12 mouse cellular contexts compared by ENCODE assay signal in the genomic region with DNA sequence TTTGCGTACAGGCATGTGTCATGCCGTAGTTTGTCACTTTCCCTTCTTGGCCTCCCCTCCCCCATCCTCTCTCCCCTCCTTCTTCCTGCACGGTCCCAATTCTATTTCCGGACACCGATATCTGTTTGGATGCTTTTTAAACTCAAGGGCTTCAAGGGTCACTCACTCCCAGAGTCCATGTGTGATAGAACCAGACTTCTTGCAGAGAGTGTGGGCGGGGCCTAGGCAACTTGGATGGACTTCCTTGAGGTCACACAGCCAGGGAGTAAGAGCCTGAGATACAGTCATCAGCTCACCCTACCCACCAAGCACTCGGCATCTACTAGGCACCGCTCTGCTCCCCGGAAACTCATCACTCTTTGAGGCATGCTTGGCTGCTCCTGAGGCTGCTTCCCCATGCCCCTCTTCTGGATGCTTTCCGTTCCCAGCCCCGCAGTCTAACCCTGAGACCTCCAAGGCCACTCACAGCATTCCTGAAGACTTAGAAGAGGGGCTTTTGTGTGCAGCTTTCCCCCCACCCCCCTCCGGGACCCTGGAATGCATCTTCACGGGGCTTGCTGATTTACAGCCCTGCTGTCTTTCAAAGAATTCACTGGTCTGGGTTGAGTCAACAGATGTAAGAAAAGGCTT. TPM values are rescaled to one million over a fixed set of nuclear protein-coding genes. Genes with fewer than 3 reads are reported as not detected.
DNase-seq lines count a peak whose midpoint lies in the region; ATAC-seq and TF ChIP-seq lines count a peak whose summit lies in the region.
"Had no signal": no experiment of that assay in that cellular context is flagged by ENCODE, and none has a peak within 500 bp of the region (broad histone marks: within the 10 kb centered on the region; RNA-seq: fewer than 3 reads in every experiment).

No protein-coding gene starts in this region.

- peak; percentile 36 for DNase-seq in limb, embryonic 11.5 days (ENCODE audit: low spot score)
- no peak for DNase-seq in limb, embryonic 10.5 days (ENCODE audit: low spot score)
- DNase-seq in forelimb bud, embryonic 11.5 days (ENCODE audit: low read depth, low spot score): peak; percentile 44
- peak; percentile 48 for DNase-seq in neural tube, embryonic 11.5 days (ENCODE audit: low spot score)
- no peak for DNase-seq in thymus, postnatal 0 days (ENCODE audit: low spot score)
- no peak for DNase-seq in adrenal gland, adult (ENCODE audit: inconsistent age in 2 of 2, low spot score in 1 of 2)
- no peak for DNase-seq in left cerebral cortex, adult 2 months (ENCODE audit: extremely low spot score in 1 of 2, low spot score in 2 of 2)
- DNase-seq: right cerebral cortex, postnatal 25 days; thymus, postnatal 4 days had no signal

- 43% methylated on average over 13 of the region's 13 CpGs for WGBS in limb, embryonic 11.5 days
- 44% methylated on average over 13 of the region's 13 CpGs for WGBS in limb, embryonic 10.5 days
- 34% methylated on average over 13 of the region's 13 CpGs for WGBS in intestine, embryonic 15.5 days
- 29% methylated on average over 13 of the region's 13 CpGs for WGBS in neural tube, embryonic 11.5 days

- no peak overlapping the region for H3K27ac ChIP-seq in limb, embryonic 11.5 days (replicated peaks; ENCODE audit: low read depth, low read length)
- H3K27ac ChIP-seq in limb, embryonic 10.5 days: no peak overlapping the region
- no peak overlapping the region for H3K27ac ChIP-seq in intestine, embryonic 15.5 days
- H3K27ac ChIP-seq in neural tube, embryonic 11.5 days (ENCODE audit: low read depth, low read length): no peak overlapping the region
- no peak overlapping the region for H3K27ac ChIP-seq in left cerebral cortex, adult 2 months
- H3K27ac ChIP-seq: midbrain, embryonic 12.5 days had no signal

- H3K36me3 ChIP-seq in limb, embryonic 11.5 days (ENCODE audit: control insufficient read depth, insufficient read depth, low read length): no peaks in the 10 kb centered on the region
- no peaks in the 10 kb centered on the region for H3K36me3 ChIP-seq in limb, embryonic 10.5 days
- H3K36me3 ChIP-seq in intestine, embryonic 15.5 days: no peaks in the 10 kb centered on the region
- no peaks in the 10 kb centered on the region for H3K36me3 ChIP-seq in neural tube, embryonic 11.5 days (ENCODE audit: control insufficient read depth, insufficient read depth, low read length)
- H3K36me3 ChIP-seq: midbrain, embryonic 12.5 days had no signal

- no peak overlapping the region for H3K4me3 ChIP-seq in limb, embryonic 11.5 days (ENCODE audit: low read depth, low read length)
- H3K4me3 ChIP-seq in limb, embryonic 10.5 days: no peak overlapping the region
- H3K4me3 ChIP-seq in intestine, embryonic 15.5 days (replicated peaks): no peak overlapping the region
- no peak overlapping the region for H3K4me3 ChIP-seq in neural tube, embryonic 11.5 days (ENCODE audit: low read depth, low read length)
- no peak overlapping the region for H3K4me3 ChIP-seq in left cerebral cortex, adult 2 months
- H3K4me3 ChIP-seq: midbrain, embryonic 12.5 days had no signal

- no peaks in the 10 kb centered on the region for H3K4me1 ChIP-seq in limb, embryonic 11.5 days (ENCODE audit: control insufficient read depth, insufficient read depth, low read length)
- peaks cover 16% of the 10 kb centered on the region for H3K4me1 ChIP-seq in limb, embryonic 10.5 days
- peaks cover 8% of the 10 kb centered on the region; the same call in 1 of the 2 replicates for H3K4me1 ChIP-seq in intestine, embryonic 15.5 days (replicated peaks)
- H3K4me1 ChIP-seq in neural tube, embryonic 11.5 days (ENCODE audit: control insufficient read depth, insufficient read depth, low read length): peaks cover 10% of the 10 kb centered on the region

- H3K4me2 ChIP-seq in limb, embryonic 11.5 days (ENCODE audit: low read depth, severe bottlenecking): no peak overlapping the region
- H3K4me2 ChIP-seq in intestine, embryonic 15.5 days (replicated peaks): no peak overlapping the region
- H3K4me2 ChIP-seq in neural tube, embryonic 11.5 days (ENCODE audit: low read depth): no peak overlapping the region
- H3K4me2 ChIP-seq: midbrain, embryonic 12.5 days had no signal

- H3K9me3 ChIP-seq in limb, embryonic 11.5 days (ENCODE audit: control insufficient read depth, low read length): peaks cover 4% of the 10 kb centered on the region; the same call in 1 of the 2 replicates
- H3K9me3 ChIP-seq in limb, embryonic 10.5 days (replicated peaks): 0 out of 2 replicates have a peak, but pooled peaks cover 4% of the 10 kb centered on the region
- no peaks in the 10 kb centered on the region for H3K9me3 ChIP-seq in intestine, embryonic 15.5 days
- H3K9me3 ChIP-seq in neural tube, embryonic 11.5 days (ENCODE audit: control insufficient read depth, low read length): no peaks in the 10 kb centered on the region

- TF ChIP-seq CTCF in left cerebral cortex, adult 2 months (IDR thresholded peaks at IDR 0.05): no peak

- intact Hi-C loops in left cerebral cortex, adult 2 months (cut with DNase I): no loop called here

- ATAC-seq in limb, embryonic 11.5 days (ENCODE audit: insufficient number of reproducible peaks, low FRiP score, low TSS enrichment, low read depth): 0 out of 2 replicates have a peak, but pooled peaks have one; percentile 39
- ATAC-seq in intestine, embryonic 15.5 days: 0 out of 2 replicates have a peak, but pooled peaks have one; percentile 25
- 0 out of 2 replicates have a peak, but pooled peaks have one; percentile 38 for ATAC-seq in neural tube, embryonic 11.5 days (ENCODE audit: insufficient read depth, low FRiP score, low TSS enrichment)

- no peak overlapping the region for H3K9ac ChIP-seq in limb, embryonic 11.5 days (ENCODE audit: low read length)
- H3K9ac ChIP-seq in intestine, embryonic 15.5 days: no peak overlapping the region
- no peak overlapping the region for H3K9ac ChIP-seq in neural tube, embryonic 11.5 days (ENCODE audit: low read length)
- H3K9ac ChIP-seq: midbrain, embryonic 12.5 days had no signal

- H3K27me3 ChIP-seq in limb, embryonic 11.5 days (ENCODE audit: control insufficient read depth, insufficient read depth, low read length): no peaks in the 10 kb centered on the region
- H3K27me3 ChIP-seq in limb, embryonic 10.5 days (ENCODE audit: low read depth, poor library complexity, severe bottlenecking): no peaks in the 10 kb centered on the region
- H3K27me3 ChIP-seq in intestine, embryonic 15.5 days (replicated peaks): no peaks in the 10 kb centered on the region
- no peaks in the 10 kb centered on the region for H3K27me3 ChIP-seq in neural tube, embryonic 11.5 days (ENCODE audit: control insufficient read depth, insufficient read depth, low read length)

RNA-seq across cellular contexts. Expression of a gene that starts 35.1 kb away (rescaled TPM):
- polyA plus RNA-seq in limb, embryonic 11.5 days (2014; fragmentation: Nextera tagmentation; extraction: Ambion mirVana): 0.20 and 0.21 TPM in 2 replicates
- 0.23 and 0.46 TPM in 2 replicates for polyA plus RNA-seq in limb, embryonic 10.5 days (2016; fragmentation: Nextera tagmentation; extraction: Ambion mirVana)
- 0.21 and 0.25 TPM in 2 replicates for polyA plus RNA-seq in intestine, embryonic 15.5 days (2015; fragmentation: Nextera tagmentation; extraction: Ambion mirVana)
- 2.0 and 2.6 TPM in 2 replicates for polyA plus RNA-seq in neural tube, embryonic 11.5 days (2014; fragmentation: Nextera tagmentation; extraction: Ambion mirVana)
- 0.98 and 1.9 TPM in 2 replicates for polyA plus RNA-seq in thymus, postnatal 0 days (2015; fragmentation: Nextera tagmentation; extraction: Ambion mirVana)
- total RNA-seq in left cerebral cortex, adult 2 months (2021): 1 to 10 TPM; 3.6 to 4.1 TPM
- total RNA-seq: common myeloid progenitor, adult 5-6 weeks had no signal

Comparison
In these comparisons a context has a peak if more than half of its experiments do, and no peak if none do; other contexts are left out.
1. DNase-seq: peak in limb, embryonic 11.5 days (single experiment), forelimb bud, embryonic 11.5 days (single experiment) and neural tube, embryonic 11.5 days (single experiment); none in limb, embryonic 10.5 days (single experiment), thymus, postnatal 0 days (single experiment), adrenal gland, adult (0 of 2) and left cerebral cortex, adult 2 months (0 of 2).
2. Peak in every context shown above with its lines, with median percentiles within 50 percentile points of each other: ATAC-seq.